Mouse (Mus musculus): ENCODE measurements around the gene Enah. TPM values are rescaled to one million over a fixed set of nuclear protein-coding genes. Genes with fewer than 3 reads are reported as not detected.

Enah gene
- total and polyA plus RNA-seq, 2 experiments, result 0.06 to 0.74 TPM

- Histone ChIP-seq H3K79me2 (ENCODE audit: control insufficient read depth, insufficient read depth, low read length) (no peaks in the 10 kb centered on the region), H3K4me1 (ENCODE audit: control insufficient read depth, insufficient read depth, low read length) (no peaks in the 10 kb centered on the region), H3K4me3 (ENCODE audit: insufficient read depth, low read depth, low read length) (no peak overlapping the region), H3K9ac (ENCODE audit: low read depth, low read length) (no peak overlapping the region), H3K36me3 (ENCODE audit: control insufficient read depth, insufficient read depth, low read length) (no peaks in the 10 kb centered on the region), H3K27me3 (ENCODE audit: control insufficient read depth, insufficient read depth, low read length) (no peaks in the 10 kb centered on the region), H3K27ac (replicated peaks; ENCODE audit: insufficient read depth, low read depth, low read length) (no peak overlapping the region)
- no peak for TF ChIP-seq CTCF (IDR thresholded peaks at IDR 0.05; ENCODE audit: low read depth, low read length)
- no peak for DNase-seq (ENCODE audit: extremely low read depth, low read depth, low spot score)
Observed at GRCm38 (mm10) chr1:182031757-182032156, 12.0 kb upstream of the Enah start.

GRCm38 (mm10) chr1:182031066-182031465 lies 11.3 kb upstream of the Enah start:
- 83% methylated on average over 6 of the region's 6 CpGs for WGBS
- H3K36me3 ChIP-seq (ENCODE audit: control insufficient read depth, insufficient read depth, low read length), result no peaks in the 10 kb centered on the region
- TF ChIP-seq CTCF (IDR thresholded peaks at IDR 0.05; ENCODE audit: low read depth, low read length), result no peak
- TF ChIP-seq POLR2A (IDR thresholded peaks at IDR 0.05; ENCODE audit: extremely low read depth, insufficient read depth, low read length), result no peak
- no peaks in the 10 kb centered on the region for H3K79me2 ChIP-seq (ENCODE audit: control insufficient read depth, insufficient read depth, low read length)
- no peak overlapping the region for H3K9ac ChIP-seq (ENCODE audit: low read depth, low read length)
- H3K27ac ChIP-seq (replicated peaks; ENCODE audit: insufficient read depth, low read depth, low read length), result no peak overlapping the region
- no peak overlapping the region for H3K4me3 ChIP-seq (ENCODE audit: insufficient read depth, low read depth, low read length)
- DNase-seq (ENCODE audit: extremely low read depth, low read depth, low spot score), result no peak
- no peaks in the 10 kb centered on the region for H3K4me1 ChIP-seq (ENCODE audit: control insufficient read depth, insufficient read depth, low read length)
- no peaks in the 10 kb centered on the region for H3K27me3 ChIP-seq (ENCODE audit: control insufficient read depth, insufficient read depth, low read length)

- H3K27me3 ChIP-seq (ENCODE audit: control insufficient read depth, insufficient read depth, low read length), result no peaks in the 10 kb centered on the region
- H3K36me3 ChIP-seq (ENCODE audit: control insufficient read depth, insufficient read depth, low read length), result no peaks in the 10 kb centered on the region
- no peak overlapping the region for H3K9ac ChIP-seq (ENCODE audit: low read depth, low read length)
- TF ChIP-seq POLR2A (IDR thresholded peaks at IDR 0.05; ENCODE audit: extremely low read depth, insufficient read depth, low read length) (no peak), CTCF (IDR thresholded peaks at IDR 0.05; ENCODE audit: low read depth, low read length) (no peak)
- H3K27ac ChIP-seq (replicated peaks; ENCODE audit: insufficient read depth, low read depth, low read length), result no peak overlapping the region
- H3K79me2 ChIP-seq (ENCODE audit: control insufficient read depth, insufficient read depth, low read length), result no peaks in the 10 kb centered on the region
- no peak for DNase-seq (ENCODE audit: extremely low read depth, low read depth, low spot score)
- WGBS, result 82% methylated on average over 5 of the region's 5 CpGs
- no peak overlapping the region for H3K4me3 ChIP-seq (ENCODE audit: insufficient read depth, low read depth, low read length)
- no peaks in the 10 kb centered on the region for H3K4me1 ChIP-seq (ENCODE audit: control insufficient read depth, insufficient read depth, low read length)
Observed at GRCm38 (mm10) chr1:182029989-182030649, 10.3 kb upstream of the Enah start.

GRCm38 (mm10) chr1:182028231-182029210 lies 8.7 kb upstream of the Enah start:
- 79% methylated on average over 25 of the region's 25 CpGs for WGBS
- Histone ChIP-seq H3K79me2 (ENCODE audit: control insufficient read depth, insufficient read depth, low read length) (no peaks in the 10 kb centered on the region), H3K36me3 (ENCODE audit: control insufficient read depth, insufficient read depth, low read length) (no peaks in the 10 kb centered on the region), H3K27ac (replicated peaks; ENCODE audit: insufficient read depth, low read depth, low read length) (no peak overlapping the region), H3K9ac (ENCODE audit: low read depth, low read length) (no peak overlapping the region), H3K4me1 (ENCODE audit: control insufficient read depth, insufficient read depth, low read length) (no peaks in the 10 kb centered on the region), H3K27me3 (ENCODE audit: control insufficient read depth, insufficient read depth, low read length) (no peaks in the 10 kb centered on the region), H3K4me3 (ENCODE audit: insufficient read depth, low read depth, low read length) (no peak overlapping the region)
- no peak for DNase-seq (ENCODE audit: extremely low read depth, low read depth, low spot score)
- TF ChIP-seq CTCF (IDR thresholded peaks at IDR 0.05; ENCODE audit: low read depth, low read length) (no peak), POLR2A (IDR thresholded peaks at IDR 0.05; ENCODE audit: extremely low read depth, insufficient read depth, low read length) (no peak)

GRCm38 (mm10) chr1:182027426-182027979 lies 7.7 kb upstream of the Enah start:
- no peak for DNase-seq (ENCODE audit: extremely low read depth, low read depth, low spot score)
- Histone ChIP-seq H3K27ac (replicated peaks; ENCODE audit: insufficient read depth, low read depth, low read length) (no peak overlapping the region), H3K9ac (ENCODE audit: low read depth, low read length) (no peak overlapping the region), H3K4me3 (ENCODE audit: insufficient read depth, low read depth, low read length) (no peak overlapping the region), H3K27me3 (ENCODE audit: control insufficient read depth, insufficient read depth, low read length) (no peaks in the 10 kb centered on the region), H3K4me1 (ENCODE audit: control insufficient read depth, insufficient read depth, low read length) (no peaks in the 10 kb centered on the region), H3K79me2 (ENCODE audit: control insufficient read depth, insufficient read depth, low read length) (no peaks in the 10 kb centered on the region), H3K36me3 (ENCODE audit: control insufficient read depth, insufficient read depth, low read length) (no peaks in the 10 kb centered on the region)
- TF ChIP-seq CTCF (IDR thresholded peaks at IDR 0.05; ENCODE audit: low read depth, low read length) (no peak), POLR2A (IDR thresholded peaks at IDR 0.05; ENCODE audit: extremely low read depth, insufficient read depth, low read length) (no peak)
- 86% methylated on average over 9 of the region's 9 CpGs for WGBS
